Mouse (Mus musculus) natural killer cell, adult 2 months (primary cell): ENCODE measurements at regions not wholly inside any gene's neighbourhood (a gene's known extent, or its start where the extent isn't known, plus 50 kb on each side); places are given as distances from the start of the nearest gene placed in this dataset.

Source experiments
- DNase-seq, 2 experiments: peaks; one replicate each; pipeline ENCODE4 v3.0.0; 2022; ENCODE audit warnings: low spot score in 2 of 2

DNA sequence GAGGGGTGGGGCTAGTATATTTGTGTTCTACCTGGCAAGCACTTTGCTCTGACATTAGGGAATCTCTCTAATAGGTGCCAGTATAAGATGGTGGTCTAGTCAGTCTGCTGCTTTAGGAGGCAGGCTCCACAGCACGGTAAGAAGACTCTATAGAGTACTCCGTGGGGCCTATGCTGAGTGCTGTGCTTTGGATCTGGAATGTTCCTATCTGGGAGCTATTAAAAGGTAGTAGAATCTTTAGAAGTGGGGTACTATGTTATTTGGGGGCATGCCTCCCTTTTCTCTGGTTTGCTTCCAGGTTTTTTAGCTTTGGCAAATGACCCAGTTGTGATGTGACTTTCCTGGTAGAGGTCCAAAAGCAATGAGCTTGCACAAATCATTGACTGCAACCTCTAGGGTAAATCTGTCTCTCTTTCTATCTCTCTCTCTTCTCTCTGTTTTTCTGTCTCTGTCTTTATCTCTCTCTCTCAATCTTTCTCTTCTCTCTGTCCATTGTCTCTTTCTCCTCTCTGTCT is 208.6 kb upstream of the Camk1g start:
- DNase-seq, result no peak

DNA sequence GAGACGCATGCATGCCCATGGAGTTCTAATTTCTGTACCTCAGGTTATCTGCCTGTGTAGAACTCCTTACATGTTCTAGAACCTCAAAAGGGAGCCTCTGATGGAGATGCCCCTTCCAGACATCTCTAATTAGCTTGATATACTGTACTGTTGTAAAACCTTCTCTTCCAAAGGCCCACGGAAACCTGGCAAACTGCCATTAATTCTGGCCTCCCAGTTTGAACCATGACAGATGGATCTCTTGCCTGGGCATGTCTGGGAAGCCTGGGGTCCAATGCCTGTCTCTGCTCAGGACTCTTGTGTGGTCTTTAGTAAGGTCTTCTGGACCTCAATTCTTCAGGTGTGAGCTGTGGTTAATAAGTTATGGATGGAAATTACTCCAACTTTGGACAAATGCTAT is 207.7 kb upstream of the Camk1g start:
- DNase-seq, result no peak

DNA sequence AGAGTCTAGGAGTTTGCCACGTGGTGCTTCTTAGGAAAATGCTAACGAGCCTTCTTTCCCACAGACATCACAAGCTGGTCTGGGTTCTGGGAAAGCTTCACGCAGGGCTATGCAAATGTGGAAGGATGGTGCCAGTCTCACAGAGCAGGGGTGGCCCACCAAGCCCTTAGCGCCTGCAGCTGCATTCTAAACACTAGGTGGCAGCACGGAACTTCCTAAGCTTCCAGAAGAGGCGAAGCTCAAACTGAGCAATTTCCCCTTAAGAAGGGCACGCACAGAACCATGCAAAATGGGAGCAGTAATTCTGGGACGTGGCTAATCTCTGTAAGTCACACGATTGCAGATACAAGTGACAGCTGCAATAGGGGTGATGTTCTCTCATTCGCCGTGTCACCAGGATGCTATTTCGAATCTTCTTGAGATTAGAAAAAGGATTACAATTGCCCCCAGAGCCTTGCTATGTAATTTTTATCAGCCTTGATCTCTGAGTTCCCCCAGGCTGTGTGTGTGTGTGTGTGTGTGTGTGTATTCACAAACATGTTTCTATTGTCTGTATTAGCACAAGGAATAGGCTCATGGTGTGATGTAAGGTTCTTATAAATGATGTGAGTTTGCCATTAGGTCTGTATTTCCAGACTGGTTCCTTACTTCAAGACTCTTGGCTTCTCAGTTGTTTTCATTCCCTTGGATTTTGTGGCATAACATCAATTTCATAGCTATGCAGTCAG is 206.1 kb upstream of the Camk1g start:
- peak in 1 of 2 experiments; percentile 8 for DNase-seq

DNA sequence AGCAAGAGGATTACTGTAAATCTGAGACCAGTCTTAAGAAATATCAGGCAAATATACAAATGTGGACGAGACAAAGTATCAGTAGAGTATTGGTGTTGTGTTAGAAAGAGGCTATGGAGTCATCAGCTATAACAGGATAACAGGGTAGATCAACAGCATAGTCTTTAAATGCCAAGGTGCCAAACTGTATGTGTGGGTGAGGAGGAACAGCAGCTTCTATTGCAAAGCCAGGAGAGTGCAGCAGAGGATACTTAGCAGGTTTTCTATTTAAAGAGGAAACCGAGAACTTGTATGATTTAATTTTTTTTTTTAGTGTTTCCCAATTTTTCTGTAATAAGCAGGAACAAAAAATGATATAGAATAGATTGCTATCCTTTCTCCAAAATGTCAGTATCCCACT is 202.7 kb upstream of the Camk1g start:
- DNase-seq, result no peak

DNA sequence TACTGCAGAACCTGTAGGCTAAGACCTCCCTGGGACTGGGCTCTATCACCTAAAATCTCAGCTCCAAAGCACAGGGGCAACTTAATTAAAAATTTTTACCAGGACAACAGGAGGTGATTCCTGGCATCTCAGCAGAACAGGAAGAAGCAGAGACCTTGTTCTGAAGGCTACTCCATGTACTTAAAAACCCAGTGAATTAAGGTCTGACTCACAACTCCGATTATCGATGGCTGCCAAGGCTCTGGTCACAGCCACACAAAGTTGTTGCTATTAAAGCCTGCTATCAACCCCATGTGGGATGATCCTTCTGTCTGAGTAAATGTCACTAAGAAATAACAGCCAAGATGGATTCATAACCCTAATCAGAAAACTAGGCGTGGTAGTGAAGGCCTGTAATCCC is 202.3 kb upstream of the Camk1g start:
- no peak for DNase-seq

DNA sequence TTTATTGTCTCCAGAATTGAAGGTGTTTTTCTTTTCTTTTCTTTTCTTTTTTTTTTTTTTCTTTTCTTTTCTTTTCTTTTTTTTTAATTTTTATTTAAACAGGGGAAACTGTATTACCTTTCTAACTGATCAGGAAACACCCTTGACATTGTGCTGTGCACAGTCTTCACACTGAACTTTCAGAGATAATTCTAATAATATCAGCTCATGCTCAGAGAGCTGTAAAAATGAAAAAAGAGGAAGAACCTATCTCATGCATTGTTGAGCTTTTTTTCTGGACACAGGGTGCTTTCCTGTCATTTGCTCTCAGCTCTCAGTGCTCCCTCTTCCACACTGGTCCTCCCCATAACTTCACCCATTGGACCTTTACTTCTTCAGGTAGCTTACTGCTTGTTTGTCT is 201.0 kb upstream of the Camk1g start:
- DNase-seq, result no peak

DNA sequence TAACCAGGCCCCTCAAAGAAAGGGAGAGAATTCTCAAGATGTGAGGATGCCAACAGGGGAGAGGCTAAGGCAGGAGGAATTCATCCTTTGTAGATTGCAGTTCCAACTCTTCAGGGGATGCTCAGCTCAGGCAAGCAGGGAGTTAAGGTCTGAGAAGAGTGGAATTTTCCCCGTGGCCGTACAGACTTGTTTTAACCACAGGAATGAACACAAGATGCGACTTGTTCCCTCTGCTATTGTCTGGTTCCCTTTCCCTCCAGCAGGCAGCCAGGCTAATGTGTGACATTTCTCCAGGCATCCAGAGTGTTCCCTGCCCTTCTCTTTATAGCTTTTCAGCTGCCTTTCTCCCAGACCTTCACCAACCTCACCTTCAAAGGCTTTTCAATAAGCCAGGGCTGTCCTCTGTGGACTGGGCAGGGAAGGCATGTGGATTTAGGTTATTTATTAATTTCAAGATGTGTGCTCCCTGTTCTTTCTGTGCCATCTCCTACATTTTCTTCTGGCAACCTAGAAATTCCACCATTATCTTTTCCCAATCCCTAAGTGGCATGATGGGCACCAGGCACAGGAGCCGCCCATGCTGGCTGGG is 198.6 kb upstream of the Camk1g start:
- DNase-seq, result no peak

DNA sequence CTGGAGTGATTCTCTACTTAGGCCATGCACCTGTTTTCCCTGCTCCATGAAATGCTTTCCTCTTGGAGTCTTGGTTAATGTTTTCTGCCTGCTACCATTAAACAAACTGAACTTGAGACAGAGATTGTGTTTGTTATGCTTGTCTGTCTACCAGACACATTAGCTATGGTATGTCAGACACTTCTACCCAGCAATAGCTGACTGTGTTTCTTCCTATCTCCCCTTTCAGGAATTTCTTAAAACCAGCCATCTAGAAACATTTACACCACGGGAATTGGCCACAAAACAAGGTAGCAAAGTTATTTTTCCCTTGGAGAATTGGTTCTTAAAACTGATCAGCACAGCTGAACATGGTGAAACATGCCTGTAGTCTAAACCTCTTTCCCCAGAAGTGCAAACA is 197.1 kb upstream of the Camk1g start:
- DNase-seq, result no peak

DNA sequence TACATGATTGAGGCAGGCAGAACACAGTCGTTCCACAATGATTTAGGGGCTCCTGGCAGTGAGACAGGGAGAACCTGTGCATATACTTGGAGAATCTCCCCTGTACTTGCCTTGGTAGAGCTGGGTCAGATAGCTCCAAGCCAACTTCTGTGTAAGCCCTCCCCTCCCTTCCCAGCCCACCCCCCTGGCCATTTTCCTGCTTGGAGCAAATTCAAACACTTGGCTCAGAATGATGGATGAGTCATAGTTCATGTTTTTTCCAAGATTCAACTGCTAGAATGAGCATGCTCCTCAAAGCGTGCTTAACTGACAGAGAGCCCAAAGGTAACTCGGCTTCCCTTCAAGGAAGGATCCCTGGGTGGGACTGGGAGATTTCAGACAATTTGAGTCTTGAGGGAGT is 194.1 kb upstream of the Camk1g start:
- DNase-seq, result no peak

DNA sequence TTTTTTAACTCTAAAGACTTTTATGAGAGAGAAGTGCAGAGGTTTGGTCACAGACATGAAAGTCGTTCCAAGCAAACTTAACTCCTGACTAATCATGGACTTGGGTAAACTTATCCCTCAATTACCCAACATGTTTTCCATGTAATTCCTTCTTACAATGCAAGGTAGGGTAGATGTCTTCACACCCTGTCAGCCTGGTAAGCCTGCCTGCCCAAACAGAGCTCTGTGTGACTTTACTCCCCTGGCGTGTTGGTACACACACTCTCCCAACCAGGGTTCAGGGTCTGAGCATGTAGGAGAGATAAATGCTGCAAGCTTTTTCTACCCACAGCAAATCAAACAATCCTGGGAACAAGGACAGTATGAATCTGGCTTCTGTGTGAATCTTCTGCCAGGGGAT is 192.1 kb upstream of the Camk1g start:
- DNase-seq, result no peak

DNA sequence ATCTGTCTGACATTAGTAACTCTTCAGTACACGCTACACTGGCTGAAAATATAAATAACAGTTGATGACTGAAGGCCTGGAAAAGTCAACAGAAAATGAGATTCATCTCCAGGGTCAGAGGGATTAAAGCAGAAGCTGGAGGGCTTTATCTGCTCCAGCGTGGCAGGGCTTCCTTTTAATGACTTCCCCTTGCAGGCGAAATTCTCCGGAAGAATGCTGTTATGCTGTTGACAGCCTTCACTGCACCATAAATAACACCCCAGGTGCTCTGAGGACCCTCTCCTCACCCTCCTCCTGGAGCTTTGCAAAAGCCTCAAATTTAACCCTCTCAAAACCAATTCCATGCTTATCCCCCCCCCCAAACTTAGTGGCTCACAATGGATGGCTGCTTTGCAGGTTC is 188.0 kb upstream of the Camk1g start:
- DNase-seq, result no peak

DNA sequence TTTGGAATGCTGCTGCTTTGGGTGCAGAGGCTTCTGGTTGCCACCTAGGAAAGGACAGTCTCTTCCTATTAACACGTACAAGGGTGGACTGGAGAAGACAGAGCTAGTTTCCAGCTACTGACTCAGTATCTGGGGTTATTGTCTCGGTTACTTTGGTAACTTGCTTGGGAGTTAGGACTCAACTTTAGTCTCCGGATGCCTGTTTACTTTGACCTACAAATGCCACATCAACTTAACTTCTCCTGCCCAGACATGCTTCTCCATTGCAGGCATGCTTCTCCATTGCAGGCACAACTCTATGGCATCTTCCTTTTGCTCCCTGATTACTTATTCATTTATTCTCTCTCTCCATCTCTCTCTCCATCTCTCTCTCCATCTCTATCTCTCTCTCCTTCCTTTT is 184.6 kb upstream of the Camk1g start:
- DNase-seq, result no peak

DNA sequence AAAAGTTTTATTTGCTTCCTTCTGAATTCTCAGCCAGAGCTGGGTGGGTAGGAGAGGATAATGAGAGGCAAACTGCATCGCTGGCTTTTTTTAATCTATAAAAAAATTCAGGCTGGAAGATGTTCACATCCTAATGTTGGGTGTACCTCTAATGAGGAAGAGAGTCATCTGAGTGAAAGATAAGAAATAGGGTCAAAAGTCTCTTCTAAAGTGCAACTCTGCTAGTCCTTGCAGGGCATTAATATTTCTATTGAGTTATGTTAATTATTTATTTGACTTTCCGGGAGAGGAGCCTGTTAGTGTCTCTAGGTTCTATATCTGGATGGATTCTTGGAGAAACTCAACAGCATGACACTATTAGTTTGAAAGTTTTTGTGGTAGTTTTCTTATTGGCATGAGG is 182.2 kb upstream of the Camk1g start:
- DNase-seq, result no peak

DNA sequence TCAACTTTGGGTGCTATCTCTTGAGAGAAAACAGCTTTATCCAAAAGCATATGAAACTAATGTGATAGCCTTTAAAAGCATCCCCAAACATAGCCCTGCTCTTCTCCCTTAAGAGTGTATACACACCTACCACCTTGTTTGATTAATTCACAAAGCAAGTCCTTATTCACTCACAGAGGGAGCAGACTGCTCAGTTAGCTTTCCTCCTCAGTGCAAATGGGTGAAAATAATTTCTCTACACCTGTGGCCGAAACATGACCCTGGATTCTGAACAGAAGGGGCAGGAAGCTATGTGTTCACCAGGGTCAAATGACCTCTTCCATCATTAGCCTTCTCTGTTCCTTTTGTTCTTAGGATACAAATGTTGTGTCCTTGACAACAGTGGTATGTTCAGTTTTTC is 181.2 kb upstream of the Camk1g start:
- no peak for DNase-seq

DNA sequence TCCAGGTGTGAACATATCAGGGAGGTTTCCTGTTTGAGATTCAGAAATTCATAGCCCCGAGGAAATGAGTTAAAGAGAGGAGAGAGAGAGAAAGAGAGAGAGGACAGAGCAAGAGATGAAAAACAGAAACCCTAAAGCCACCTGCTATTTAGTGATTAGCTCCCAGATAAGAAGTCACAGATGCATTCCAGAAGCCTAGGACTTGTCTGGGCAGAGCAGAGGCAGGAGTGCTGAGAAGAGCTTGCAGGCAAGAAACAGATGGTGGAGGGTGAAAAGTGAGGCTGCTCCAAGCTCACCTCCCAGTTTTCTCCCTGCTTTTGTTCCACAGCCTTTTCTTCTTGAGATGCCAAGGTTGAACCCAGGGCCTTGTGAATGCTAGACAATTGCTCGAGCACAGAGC is 180.7 kb upstream of the Camk1g start:
- no peak for DNase-seq

DNA sequence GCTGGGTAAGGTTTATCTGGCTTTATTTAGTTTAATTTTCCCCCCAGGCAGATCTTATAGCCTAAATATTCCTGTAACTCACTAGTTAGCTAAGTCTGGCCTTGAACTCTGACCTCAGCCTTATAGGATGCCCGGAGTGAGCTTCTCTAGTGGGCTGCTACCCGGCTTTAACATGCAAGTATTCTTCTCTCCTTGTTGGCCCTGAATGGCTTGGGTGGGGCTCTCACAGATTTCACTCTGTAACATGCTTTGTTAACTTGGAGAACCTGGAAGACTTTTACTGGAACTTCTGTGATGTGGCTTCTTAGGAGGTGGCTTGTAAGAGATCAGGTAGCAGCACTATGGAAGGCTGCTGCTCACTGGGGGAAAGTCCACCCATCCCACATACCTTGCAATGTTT is 177.3 kb upstream of the Camk1g start:
- no peak for DNase-seq

DNA sequence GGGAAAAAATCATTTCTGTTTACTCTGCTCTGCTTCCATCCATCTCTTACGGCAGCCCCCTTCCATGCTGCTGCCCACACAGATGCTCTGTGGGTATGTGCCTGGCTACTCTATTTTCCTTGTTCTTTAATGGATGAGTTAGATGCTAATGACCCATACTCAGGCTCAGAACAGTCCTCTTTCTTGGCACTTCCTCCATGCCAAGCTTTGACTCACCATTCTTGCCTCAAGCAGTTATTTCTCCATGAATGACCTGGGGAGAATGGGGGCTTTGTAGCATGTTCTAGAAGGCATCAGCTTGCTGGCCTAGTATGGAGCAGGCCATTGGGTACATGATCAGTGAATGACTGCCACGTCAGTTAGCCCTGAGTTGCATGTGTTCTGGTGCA is 175.9 kb upstream of the Camk1g start:
- no peak for DNase-seq

DNA sequence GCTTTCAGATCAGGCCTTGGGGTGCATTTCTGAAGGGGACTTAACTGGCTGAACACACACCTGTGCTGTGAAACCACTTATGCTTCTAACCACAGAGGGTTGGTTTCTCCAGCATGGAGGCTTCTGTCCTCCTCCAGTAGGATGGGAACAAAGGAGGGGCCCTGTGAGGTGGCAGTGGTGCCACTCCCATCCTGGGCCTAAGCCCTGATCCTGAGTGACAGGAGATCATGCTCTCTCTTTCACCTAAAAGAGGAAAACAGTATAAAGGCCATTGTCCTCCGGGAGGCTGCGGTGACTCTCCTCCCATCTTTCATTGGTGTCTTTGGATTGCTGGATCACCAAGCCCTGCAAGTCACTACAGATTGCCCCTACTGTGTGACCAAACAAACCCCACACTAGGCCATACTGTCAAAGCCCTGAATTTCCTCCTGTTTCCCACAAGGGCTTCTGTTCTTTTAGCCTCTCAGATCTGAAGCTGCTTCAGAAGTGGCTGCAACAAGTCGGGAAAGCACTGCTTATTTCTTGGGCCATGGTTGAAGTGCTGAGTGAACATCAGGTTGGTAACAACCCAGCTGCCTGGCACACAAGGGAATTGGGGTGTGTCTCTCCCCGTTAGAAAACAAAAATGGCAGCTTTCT is 175.4 kb upstream of the Camk1g start:
- DNase-seq, result no peak

DNA sequence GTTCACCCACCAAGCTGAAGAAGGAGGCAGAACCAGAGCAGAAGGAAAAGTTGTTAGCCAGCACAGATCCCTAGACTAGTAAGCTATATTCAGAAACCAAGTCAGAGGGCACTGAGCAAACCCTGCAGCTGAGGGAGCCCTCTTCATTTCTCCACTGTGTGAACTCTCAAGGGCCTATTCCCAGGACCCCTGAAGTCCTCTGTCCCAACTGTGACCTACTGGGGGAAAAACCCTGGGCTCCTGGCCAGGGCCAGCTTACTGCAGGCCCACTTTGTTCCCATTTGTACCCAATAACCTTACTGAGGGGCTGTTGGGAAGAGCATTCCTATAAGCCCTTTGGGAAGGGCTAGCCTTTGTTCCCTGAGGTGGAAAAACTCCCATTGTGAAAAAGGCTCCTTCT is 174.7 kb upstream of the Camk1g start:
- DNase-seq, result no peak

DNA sequence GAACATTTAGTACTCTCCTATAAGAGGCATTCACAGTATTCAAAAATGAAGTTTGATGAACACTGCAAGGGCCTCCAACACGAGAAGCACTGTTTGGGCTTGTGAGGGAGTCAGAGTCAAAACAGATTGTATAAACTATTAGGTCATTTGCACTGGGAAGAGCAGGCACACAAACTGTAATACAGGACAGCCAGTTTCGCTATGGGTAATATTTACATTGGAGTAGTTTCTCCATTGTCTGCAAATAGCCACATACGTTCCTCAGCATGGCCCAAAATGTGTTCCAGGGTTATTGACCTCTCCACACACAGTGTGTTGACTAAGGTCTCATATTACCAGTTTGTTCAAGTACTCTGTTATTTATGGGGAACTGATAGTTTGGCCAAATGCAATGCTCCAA is 173.7 kb upstream of the Camk1g start:
- DNase-seq, result no peak

DNA sequence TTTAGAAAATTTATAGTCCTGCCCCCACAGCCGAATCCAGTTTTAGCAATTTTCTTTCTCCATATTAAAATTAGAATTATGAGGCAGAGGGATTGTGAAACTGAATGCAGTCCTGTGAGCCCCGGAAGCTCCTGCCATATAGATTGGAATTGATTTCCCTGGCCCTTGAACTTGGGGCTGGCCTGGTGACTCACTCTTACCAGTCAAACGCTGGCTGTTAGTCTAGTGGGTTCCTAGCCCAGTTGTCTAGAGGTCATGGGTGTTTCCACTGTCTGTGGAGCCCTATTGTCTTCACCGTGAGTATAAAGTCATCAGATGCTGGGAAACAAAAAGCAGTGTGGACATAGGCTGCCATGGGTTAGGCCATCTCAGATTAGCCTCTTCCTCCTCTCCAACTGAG is 173.2 kb upstream of the Camk1g start:
- DNase-seq, result no peak

DNA sequence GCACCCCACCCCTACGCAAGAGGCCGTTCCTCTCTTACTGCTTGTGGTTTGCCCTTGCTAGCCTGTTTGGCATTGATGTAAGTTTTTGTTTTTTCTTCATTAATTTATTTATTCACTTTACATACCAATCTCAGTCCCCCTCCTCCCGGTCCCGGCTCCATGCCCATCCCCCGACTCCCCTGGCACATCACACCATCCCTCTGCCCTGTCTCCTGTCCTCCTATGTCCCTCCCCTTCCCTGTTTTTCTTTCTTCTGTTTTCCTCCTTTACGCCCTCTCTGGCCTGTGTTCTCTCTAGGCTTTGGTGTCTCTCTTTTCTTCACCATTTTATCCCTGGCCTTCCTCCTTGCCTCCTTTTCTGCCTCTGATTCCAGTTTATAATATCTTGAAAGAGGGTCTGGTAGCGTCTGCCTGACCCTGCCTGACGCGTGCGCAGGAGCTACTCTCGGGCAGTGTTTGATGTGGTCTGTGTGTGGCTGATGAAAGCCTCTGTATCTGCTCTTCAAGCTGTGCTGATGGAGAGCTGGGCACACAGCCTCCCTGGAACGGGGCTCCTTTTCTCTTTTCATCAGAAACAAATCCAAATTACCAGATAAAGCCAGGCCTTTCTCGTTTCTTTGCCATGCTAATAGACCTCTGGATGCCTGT is 172.0 kb upstream of the Camk1g start:
- no peak for DNase-seq

DNA sequence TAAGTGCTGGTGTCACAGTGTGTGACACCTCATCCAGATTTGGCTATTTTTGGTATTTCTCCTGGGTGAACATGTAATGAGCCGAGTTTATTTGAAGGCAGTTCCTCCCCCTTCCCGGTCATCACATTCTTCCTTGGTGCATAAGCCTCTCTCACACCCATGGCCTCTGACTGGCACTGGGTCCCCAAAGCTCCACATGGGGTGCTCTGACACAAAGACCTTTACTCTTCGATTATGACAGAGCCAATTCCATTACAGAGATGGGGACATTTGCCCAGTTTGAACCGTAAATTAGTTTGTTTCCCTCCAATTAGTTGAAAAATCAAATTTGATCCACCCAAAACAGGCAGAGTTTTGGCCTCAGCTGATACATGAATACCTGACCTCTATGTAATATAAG is 171.2 kb upstream of the Camk1g start:
- no peak for DNase-seq
